Mouse (Mus musculus): Measurements from ENCODE around the gene Kbtbd6.

The Kbtbd6 gene

DNA sequence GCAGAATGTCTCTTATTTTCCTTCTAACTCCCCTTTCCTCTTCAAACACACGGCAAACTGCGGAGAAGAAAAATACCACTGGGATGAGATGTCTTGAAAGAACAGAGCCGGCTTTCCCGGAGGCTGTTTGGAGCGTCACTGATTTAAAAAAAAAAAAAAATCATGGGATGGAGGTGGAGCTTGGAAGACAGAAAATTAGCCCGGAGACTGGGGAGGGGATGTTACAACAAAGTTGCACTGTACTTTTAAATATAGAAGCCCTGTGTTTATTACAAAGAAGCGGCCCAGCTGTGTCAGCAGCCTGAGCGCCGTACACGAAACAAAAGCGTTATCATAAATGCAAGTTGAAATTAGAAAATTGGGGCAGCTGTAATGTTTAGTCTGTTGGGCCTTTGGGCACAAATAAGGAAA, 30.6 kb downstream of the Kbtbd6 start:
- peak; percentile 17 to 28 for DNase-seq

DNA sequence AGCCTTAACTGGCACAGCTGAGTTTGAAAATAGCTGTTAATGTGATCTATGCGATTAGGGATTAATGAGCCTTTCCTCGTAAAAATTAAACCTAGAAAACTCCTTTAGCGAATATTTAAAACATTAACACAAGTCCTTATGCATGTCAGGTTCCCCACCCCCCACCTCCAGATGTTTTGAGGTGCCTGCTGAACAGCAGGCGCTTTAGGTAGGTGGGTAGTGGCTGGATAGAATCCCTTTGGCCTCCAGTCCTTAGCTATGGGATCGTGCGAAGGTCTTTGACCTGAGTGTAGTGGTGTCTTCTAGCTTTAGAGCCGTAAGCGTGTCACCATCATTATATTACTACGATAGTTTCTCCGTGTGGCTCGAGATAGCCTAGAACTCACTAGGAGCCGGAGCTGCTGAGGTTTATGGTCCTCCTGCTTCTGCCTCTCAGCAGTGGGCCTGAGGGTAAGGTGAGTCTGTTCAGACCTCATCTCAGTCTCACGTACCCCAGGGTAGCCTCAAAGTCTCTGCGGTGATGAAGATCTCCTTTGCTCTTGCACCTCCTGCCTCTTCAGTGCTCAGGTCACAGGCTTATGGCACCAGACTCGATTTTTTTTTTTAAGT, 31.2 kb downstream of the Kbtbd6 start:
- DNase-seq: peak; percentile 20 to 26

DNA sequence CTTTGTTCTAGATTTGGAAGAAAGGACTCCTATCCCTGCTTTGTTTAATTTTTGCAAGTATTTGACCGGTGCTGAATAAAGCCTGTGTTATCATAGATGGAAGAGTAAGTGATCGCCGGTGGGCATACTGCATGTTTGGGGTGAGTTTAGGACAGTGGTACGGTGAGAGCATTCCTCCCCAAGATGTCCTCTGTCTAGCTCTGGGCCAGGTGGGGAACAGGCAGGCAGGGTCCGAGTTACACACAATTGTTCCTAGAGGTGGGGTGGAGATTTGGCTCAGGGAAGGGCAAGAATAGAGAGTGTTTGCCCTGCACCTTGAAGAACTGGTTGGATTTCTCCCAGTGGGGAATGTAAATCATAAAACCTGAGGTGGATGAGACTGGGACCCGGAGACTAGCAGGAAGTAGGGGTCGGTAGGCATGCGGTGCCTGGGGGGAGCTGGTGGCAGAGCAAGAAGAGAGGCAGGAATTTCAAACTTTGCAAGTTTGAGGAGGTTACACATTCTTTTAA, 32.0 kb downstream of the Kbtbd6 start:
- DNase-seq: peak in 1 of 2 experiments; percentile 33

DNA sequence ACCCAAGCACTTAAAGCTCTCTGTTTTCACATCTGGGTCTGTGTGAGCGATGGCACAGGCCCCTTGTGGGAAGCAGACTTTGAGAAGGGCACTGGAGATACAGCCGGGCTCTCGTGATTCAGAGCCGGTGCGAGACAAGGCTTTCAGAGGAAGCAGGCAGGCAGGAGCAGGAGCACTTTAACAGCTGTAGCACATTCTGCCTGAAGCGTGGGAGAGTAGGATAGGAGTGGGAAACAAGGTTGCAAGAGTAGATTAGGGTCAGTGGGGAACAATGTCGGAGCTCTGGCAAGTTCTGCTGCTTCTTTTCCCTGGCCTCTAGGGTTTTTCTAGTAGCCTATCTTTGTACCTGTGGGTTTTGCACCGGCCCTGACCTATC, 35.0 kb downstream of the Kbtbd6 start:
- no peak for DNase-seq

DNA sequence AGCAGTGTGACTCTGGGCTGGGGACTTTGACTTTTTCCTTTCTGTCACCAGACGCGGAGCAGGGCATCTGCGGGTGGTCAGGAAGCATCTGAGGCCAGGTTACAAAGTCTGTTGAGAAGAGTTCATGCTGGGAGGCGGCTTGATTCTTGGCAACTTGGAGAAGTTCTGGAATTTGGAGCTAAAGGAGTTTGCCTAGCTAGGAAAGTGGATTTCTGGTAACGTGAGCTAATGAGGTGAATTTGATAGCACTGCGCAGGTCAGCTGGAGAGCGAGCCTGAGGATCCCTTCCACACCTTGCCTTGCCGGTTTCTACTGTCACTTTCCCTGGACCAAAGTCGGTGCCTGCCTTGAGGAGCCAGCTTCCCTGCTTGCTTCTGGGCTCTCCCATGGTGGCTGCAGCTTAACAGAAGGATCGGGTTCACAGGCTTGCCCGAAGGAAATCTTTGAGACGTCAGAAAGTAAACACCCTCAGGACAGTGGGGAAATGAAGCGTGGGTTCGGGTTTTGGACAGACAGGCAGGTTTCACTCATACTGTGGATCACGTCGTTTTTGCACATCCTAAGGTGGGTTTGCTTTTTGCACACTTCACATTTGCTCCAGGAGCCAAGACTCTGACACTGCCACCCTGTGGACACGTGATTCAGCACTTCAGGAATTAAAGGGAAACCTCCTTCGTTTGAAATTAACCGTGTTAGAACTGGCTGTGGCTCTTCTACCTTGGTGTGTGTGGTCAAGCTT, 35.5 kb downstream of the Kbtbd6 start:
- DNase-seq: peak; percentile 37 to 40

DNA sequence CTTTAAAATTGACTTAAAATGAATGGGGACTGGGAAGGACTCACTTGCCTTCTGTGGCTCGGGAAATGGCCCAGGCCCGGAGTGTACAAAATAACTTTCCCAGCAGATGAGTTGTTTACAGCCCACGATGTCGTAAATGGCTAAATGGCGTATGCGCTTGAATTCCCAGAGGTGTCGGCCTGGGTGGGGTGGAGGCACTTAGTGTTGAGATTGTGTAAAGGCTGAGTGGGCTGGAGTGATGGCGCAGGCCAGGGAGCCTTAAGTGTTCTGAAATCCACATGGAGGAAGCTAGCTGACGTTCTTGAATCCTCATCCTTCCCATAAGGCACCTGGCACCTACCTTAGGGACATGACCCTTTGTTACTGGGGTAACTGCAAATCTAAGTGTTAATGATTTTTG, 36.9 kb downstream of the Kbtbd6 start:
- no peak for DNase-seq

DNA sequence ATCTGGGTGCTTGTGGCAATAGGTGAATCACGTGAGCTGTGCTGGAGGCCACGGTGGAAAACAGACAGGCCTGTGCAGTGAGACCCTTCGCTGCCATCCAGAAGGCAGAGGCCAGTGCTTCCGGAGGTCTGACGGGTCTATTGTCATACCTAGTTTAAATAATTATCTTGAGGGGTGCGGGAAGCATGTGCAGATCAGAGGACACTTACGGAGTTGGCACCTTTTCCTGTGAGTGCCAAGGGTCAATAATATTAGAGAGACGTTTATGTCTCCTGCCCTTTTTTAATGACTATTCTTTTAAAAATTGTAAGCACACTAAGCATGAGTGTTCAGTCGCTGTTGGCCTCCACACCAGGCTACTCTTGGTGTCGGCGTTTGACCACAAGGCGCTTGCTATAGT, 37.5 kb downstream of the Kbtbd6 start:
- DNase-seq: no peak

DNA sequence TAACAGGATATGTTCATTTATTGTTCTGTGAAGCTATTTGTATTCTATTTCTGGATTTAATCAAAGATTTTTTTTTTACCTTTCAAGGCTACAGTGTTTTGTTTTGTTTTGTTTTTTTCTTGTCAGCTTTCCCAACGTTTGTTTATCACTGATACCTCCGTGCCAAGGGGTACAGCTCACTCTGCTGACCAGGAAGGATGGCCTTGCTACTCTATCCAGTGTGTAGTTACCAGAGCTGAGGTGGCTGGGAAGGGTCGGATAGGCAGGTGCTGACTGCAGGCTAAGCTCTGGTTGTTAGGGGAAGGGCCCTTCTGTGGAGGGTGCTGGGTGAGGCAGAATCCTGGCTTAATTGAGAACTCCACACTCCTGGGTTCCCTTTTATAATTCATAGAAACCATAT, 38.6 kb downstream of the Kbtbd6 start:
- DNase-seq: no peak

DNA sequence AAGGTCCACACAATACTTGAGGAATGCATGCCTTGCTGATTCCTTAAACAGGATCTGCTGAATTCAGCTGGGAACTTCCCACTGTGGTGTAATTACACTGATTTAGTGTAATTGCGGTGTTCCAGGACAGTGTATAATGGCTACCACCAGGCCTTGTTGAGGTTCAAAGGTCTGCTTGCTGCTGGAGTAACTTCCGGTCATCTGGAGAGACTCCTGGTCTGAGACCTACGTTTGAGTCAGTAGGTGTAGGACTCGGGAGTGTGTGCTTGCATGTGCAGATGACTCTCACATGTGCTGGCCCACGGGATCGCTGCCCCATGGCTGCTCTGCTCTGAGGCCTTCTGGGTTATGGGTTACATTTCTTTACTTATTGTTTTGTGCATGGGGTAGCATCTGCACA, 42.7 kb downstream of the Kbtbd6 start:
- no peak for DNase-seq

DNA sequence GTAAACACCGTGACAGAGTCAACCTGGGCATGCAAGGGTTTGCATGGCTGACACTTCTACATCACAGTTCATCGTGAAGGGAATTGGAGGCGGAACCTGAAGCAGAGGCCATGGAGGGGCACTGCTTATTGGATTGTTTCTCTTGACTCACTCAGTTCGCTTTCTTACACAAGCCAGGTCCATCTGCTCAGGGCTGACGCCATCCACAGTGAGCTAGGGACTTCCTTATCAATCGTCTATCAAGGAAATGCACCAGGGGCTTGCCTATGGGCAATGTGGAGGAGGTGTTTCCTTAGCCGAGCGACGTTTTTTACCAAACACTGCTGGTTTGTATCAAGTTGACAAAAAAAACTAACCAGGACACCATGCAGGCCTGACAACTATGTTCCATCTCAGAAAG, 47.7 kb downstream of the Kbtbd6 start:
- no peak for DNase-seq

DNA sequence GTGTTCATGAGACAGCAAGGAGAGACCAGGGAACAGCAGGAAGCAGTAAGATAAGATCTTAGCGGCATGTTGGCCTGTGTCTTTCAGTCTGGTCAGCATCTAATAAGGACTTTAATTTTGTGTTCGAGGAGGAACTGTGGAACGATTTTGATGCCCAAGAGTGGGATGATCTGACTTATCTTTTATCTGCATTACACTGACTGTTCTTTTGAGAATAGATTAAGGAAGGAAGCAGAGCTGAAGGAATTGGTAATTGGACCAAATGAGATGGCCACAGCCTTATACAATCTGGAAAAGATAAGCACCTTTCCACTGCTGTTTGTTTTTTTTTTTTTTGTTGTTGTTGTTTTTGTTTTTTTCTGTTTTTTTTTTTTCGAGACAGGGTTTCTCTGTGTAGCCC, 49.1 kb downstream of the Kbtbd6 start:
- no peak for DNase-seq

DNA sequence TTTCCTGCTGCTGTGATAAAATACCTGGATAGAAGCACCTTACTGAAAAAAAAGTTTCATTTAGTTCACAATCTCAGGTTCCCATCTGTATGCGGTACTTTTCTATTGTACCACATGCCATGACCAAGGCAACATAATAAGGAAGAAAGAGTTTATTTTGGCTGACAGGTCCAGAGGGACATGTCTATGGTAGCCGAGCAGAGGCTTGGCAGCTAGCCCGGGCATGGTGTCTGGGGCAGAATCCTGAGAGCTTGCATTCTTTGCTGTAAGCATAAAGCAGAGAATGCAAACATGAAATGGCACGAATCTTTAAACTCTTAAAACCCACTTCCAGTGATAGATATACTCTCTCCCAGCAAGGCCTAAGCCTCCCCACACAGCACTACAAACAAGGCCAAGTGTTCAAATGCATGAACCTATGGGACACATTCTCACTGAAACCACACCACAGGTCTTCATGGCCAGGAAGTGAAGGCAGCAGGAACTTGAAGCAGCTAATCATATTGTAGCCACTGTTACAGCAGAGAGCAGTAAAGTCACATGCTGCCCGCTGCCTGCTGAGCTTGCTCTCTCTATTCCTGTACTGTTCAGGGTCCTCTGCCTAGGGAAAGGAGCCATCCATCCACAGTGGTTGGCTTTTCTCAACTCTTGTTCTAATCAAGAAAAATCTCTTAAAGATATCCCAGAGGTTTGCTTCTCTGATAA, 51.9 kb downstream of the Kbtbd6 start:
- no peak for DNase-seq

Measured in thymus, postnatal 36 days (tissue).